Mouse (Mus musculus): ENCODE data around the gene Atxn1. TPM values are rescaled to one million over a fixed set of nuclear protein-coding genes. Genes with fewer than 3 reads are reported as not detected.

The Atxn1 gene
- polyA plus RNA-seq, 1 experiment from 2014 or later: 2.3 TPM

GRCm38 (mm10) chr13:45564946-45565345 is 399.9 kb downstream of the Atxn1 start:
- no peaks in the 10 kb centered on the region for H3K9me3 ChIP-seq (replicated peaks)
- no peak overlapping the region for H3K4me3 ChIP-seq (replicated peaks)
- 0 out of 2 replicates have a peak, but pooled peaks cover 1% of the 10 kb centered on the region for H3K4me1 ChIP-seq (replicated peaks)
- H3K4me2 ChIP-seq: no peak overlapping the region
- H3K27ac ChIP-seq (replicated peaks): no peak overlapping the region
- H3K27me3 ChIP-seq: no peaks in the 10 kb centered on the region
- WGBS (ENCODE audit: insufficient replicate concordance): 69% methylated on average over 4 of the region's 4 CpGs
- ATAC-seq (ENCODE audit: insufficient read depth): no peak
- no peak overlapping the region for H3K9ac ChIP-seq
- 0 out of 2 replicates have a peak, but pooled peaks cover 6% of the 10 kb centered on the region for H3K36me3 ChIP-seq (replicated peaks)

- Histone ChIP-seq H3K4me1 (replicated peaks) (peaks cover 19% of the 10 kb centered on the region), H3K36me3 (replicated peaks) (0 out of 2 replicates have a peak, but pooled peaks cover 5% of the 10 kb centered on the region), H3K27ac (replicated peaks) (no peak overlapping the region), H3K9me3 (replicated peaks) (no peaks in the 10 kb centered on the region), H3K27me3 (no peaks in the 10 kb centered on the region), H3K4me3 (replicated peaks) (no peak overlapping the region), H3K9ac (no peak overlapping the region), H3K4me2 (no peak overlapping the region)
- WGBS (ENCODE audit: insufficient replicate concordance): 79% methylated on average over 9 of the region's 9 CpGs
- no peak for ATAC-seq (ENCODE audit: insufficient read depth)
Measured at GRCm38 (mm10) chr13:45562011-45562410, 402.8 kb downstream of the Atxn1 start.

GRCm38 (mm10) chr13:45560543-45560942 is 404.3 kb downstream of the Atxn1 start:
- H3K27ac ChIP-seq (replicated peaks): no peak overlapping the region
- H3K27me3 ChIP-seq: no peaks in the 10 kb centered on the region
- WGBS (ENCODE audit: insufficient replicate concordance): 66% methylated on average over 7 of the region's 7 CpGs
- no peak overlapping the region for H3K4me2 ChIP-seq
- H3K4me1 ChIP-seq (replicated peaks): peaks cover 19% of the 10 kb centered on the region
- H3K9me3 ChIP-seq (replicated peaks): no peaks in the 10 kb centered on the region
- H3K4me3 ChIP-seq (replicated peaks): no peak overlapping the region
- ATAC-seq (ENCODE audit: insufficient read depth): no peak
- H3K36me3 ChIP-seq (replicated peaks): no peaks in the 10 kb centered on the region
- H3K9ac ChIP-seq: no peak overlapping the region

- 79% methylated on average over 3 of the region's 3 CpGs for WGBS (ENCODE audit: insufficient replicate concordance)
- Histone ChIP-seq H3K4me2 (no peak overlapping the region), H3K4me1 (replicated peaks) (peaks cover 21% of the 10 kb centered on the region), H3K27me3 (no peaks in the 10 kb centered on the region), H3K9me3 (replicated peaks) (no peaks in the 10 kb centered on the region), H3K4me3 (replicated peaks) (no peak overlapping the region), H3K27ac (replicated peaks) (no peak overlapping the region), H3K9ac (no peak overlapping the region), H3K36me3 (replicated peaks) (no peaks in the 10 kb centered on the region)
- ATAC-seq (ENCODE audit: insufficient read depth): no peak
Measured at GRCm38 (mm10) chr13:45559258-45559657, 405.6 kb downstream of the Atxn1 start.

- no peak; the same call in 1 of the 2 replicates for ATAC-seq (ENCODE audit: insufficient read depth)
- 0 out of 2 replicates have a peak, but pooled peaks cover 5% of the 10 kb centered on the region for H3K36me3 ChIP-seq (replicated peaks)
- H3K4me1 ChIP-seq (replicated peaks): peaks cover 29% of the 10 kb centered on the region
- 32% methylated on average over 4 of the region's 4 CpGs for WGBS (ENCODE audit: insufficient replicate concordance)
- H3K4me3 ChIP-seq (replicated peaks): no peak overlapping the region
- H3K9me3 ChIP-seq (replicated peaks): no peaks in the 10 kb centered on the region
- H3K4me2 ChIP-seq: no peak overlapping the region
- H3K9ac ChIP-seq: no peak overlapping the region
- H3K27me3 ChIP-seq: no peaks in the 10 kb centered on the region
- H3K27ac ChIP-seq (replicated peaks): no peak overlapping the region
Measured at GRCm38 (mm10) chr13:45558367-45558766, 406.4 kb downstream of the Atxn1 start.

- 79% methylated on average over 7 of the region's 7 CpGs for WGBS (ENCODE audit: insufficient replicate concordance)
- Histone ChIP-seq H3K27ac (replicated peaks) (0 out of 2 replicates have a peak overlapping the region, but pooled peaks have one; percentile 14), H3K4me1 (replicated peaks) (peaks cover 26% of the 10 kb centered on the region), H3K4me3 (replicated peaks) (no peak overlapping the region), H3K9me3 (replicated peaks) (no peaks in the 10 kb centered on the region), H3K36me3 (replicated peaks) (peaks cover 28% of the 10 kb centered on the region), H3K27me3 (no peaks in the 10 kb centered on the region), H3K9ac (no peak overlapping the region), H3K4me2 (no peak overlapping the region)
- ATAC-seq (ENCODE audit: insufficient read depth): no peak
Measured at GRCm38 (mm10) chr13:45553674-45554073, 411.1 kb downstream of the Atxn1 start.

- peak; percentile 16; the same call in 1 of the 2 replicates for ATAC-seq (ENCODE audit: insufficient read depth)
- peak overlapping the region; percentile 69 for H3K4me2 ChIP-seq
- peaks cover 83% of the 10 kb centered on the region for H3K36me3 ChIP-seq (replicated peaks)
- peaks cover 65% of the 10 kb centered on the region for H3K4me1 ChIP-seq (replicated peaks)
- peak overlapping the region; percentile 92 for H3K27ac ChIP-seq (replicated peaks)
- H3K27me3 ChIP-seq: no peaks in the 10 kb centered on the region
- H3K9me3 ChIP-seq (replicated peaks): no peaks in the 10 kb centered on the region
- 24% methylated on average over 5 of the region's 5 CpGs for WGBS (ENCODE audit: insufficient replicate concordance)
- peak overlapping the region; percentile 42 for H3K4me3 ChIP-seq (replicated peaks)
- H3K9ac ChIP-seq: peak overlapping the region; percentile 53
Measured at GRCm38 (mm10) chr13:45547549-45547948, 417.3 kb downstream of the Atxn1 start.

GRCm38 (mm10) chr13:45546946-45547345 is 417.9 kb downstream of the Atxn1 start:
- Histone ChIP-seq H3K36me3 (replicated peaks) (peaks cover 89% of the 10 kb centered on the region), H3K27ac (replicated peaks) (peak overlapping the region; percentile 92), H3K4me2 (peak overlapping the region; percentile 69), H3K4me1 (replicated peaks) (peaks cover 71% of the 10 kb centered on the region), H3K4me3 (replicated peaks) (peak overlapping the region; percentile 42), H3K9me3 (replicated peaks) (no peaks in the 10 kb centered on the region), H3K9ac (peak overlapping the region; percentile 53), H3K27me3 (no peaks in the 10 kb centered on the region)
- ATAC-seq (ENCODE audit: insufficient read depth): peak; percentile 26; the same call in 1 of the 2 replicates
- WGBS (ENCODE audit: insufficient replicate concordance): 33% methylated on average over 4 of the region's 4 CpGs

- Histone ChIP-seq H3K9me3 (replicated peaks) (no peaks in the 10 kb centered on the region), H3K9ac (peak overlapping the region; percentile 53), H3K4me3 (replicated peaks) (peak overlapping the region; percentile 42), H3K4me1 (replicated peaks) (peaks cover 75% of the 10 kb centered on the region), H3K27ac (replicated peaks) (peak overlapping the region; percentile 92), H3K4me2 (peak overlapping the region; percentile 69), H3K27me3 (no peaks in the 10 kb centered on the region), H3K36me3 (replicated peaks) (peaks cover 96% of the 10 kb centered on the region)
- ATAC-seq (ENCODE audit: insufficient read depth): peak; percentile 95
- WGBS (ENCODE audit: insufficient replicate concordance): 19% methylated on average over 13 of the region's 13 CpGs
Measured at GRCm38 (mm10) chr13:45545974-45546373, 418.8 kb downstream of the Atxn1 start.

GRCm38 (mm10) chr13:45539205-45539568 is 425.6 kb downstream of the Atxn1 start:
- Histone ChIP-seq H3K4me2 (peak overlapping the region; percentile 43), H3K27ac (replicated peaks) (peak overlapping the region; percentile 75), H3K9me3 (replicated peaks) (no peaks in the 10 kb centered on the region), H3K27me3 (no peaks in the 10 kb centered on the region), H3K4me1 (replicated peaks) (peaks cover 75% of the 10 kb centered on the region), H3K9ac (peak overlapping the region; percentile 25; the same call in 1 of the 2 replicates), H3K4me3 (replicated peaks) (no peak overlapping the region), H3K36me3 (replicated peaks) (peaks cover 98% of the 10 kb centered on the region)
- WGBS (ENCODE audit: insufficient replicate concordance): 27% methylated on average over 10 of the region's 10 CpGs
- ATAC-seq (ENCODE audit: insufficient read depth): peak; percentile 63

GRCm38 (mm10) chr13:45538532-45539204 is 426.1 kb downstream of the Atxn1 start:
- WGBS (ENCODE audit: insufficient replicate concordance): 28% methylated on average over 10 of the region's 10 CpGs
- Histone ChIP-seq H3K4me3 (replicated peaks) (no peak overlapping the region), H3K4me1 (replicated peaks) (peaks cover 72% of the 10 kb centered on the region), H3K27ac (replicated peaks) (peak overlapping the region; percentile 75), H3K27me3 (no peaks in the 10 kb centered on the region), H3K36me3 (replicated peaks) (peaks cover 98% of the 10 kb centered on the region), H3K9ac (peak overlapping the region; percentile 25; the same call in 1 of the 2 replicates), H3K4me2 (peak overlapping the region; percentile 43), H3K9me3 (replicated peaks) (no peaks in the 10 kb centered on the region)
- ATAC-seq (ENCODE audit: insufficient read depth): peak; percentile 62
